Mouse (Mus musculus): ENCODE data around the gene Rnf133.

GRCm38 (mm10) chr6:23635208-23635607, 14.9 kb downstream of the Rnf133 start:
- no peak for TF ChIP-seq CTCF (IDR thresholded peaks at IDR 0.05; ENCODE audit: low read depth)
- no peak for TF ChIP-seq EP300 (optimal IDR thresholded peaks at IDR 0.05)
